Mouse (Mus musculus) embryonic facial prominence, embryonic 11.5 days (tissue): ENCODE results near the gene Vmn1r196. TPM values are rescaled to one million over a fixed set of nuclear protein-coding genes. Genes with fewer than 3 reads are reported as not detected.

ENCODE experiments used
- ATAC-seq: fragments of 200-750 bp; cut with Nextera tagmentation; replicated peaks from 2 replicates; pipeline ENCODE4 v1.8.0; 2017; ENCODE audit warnings: low read depth; ENCODE audit not compliant: insufficient number of reproducible peaks, low FRiP score, low TSS enrichment
- DNase-seq: peaks from one replicate; pipeline ENCODE4 v3.0.0-alpha.2; 2015; ENCODE audit warnings: low spot score
- H3K27ac ChIP-seq: fragments of 300-500 bp; sonication (generic); replicated peaks from 2 replicates; pipeline ENCODE4 v1.5.1; 2014; ENCODE audit warnings: mild to moderate bottlenecking, low read depth, low read length, control low read depth
- H3K27me3 ChIP-seq: fragments of 300-500 bp; sonication (generic); 2 replicates; pipeline ENCODE4 v1.6.1; 2014; ENCODE audit warnings: mild to moderate bottlenecking, low read length, moderate library complexity, mixed read lengths; ENCODE audit not compliant: control insufficient read depth, insufficient read depth
- H3K36me3 ChIP-seq: fragments of 300-500 bp; sonication (generic); replicated peaks from 2 replicates; pipeline ENCODE4 v1.6.1; 2014; ENCODE audit warnings: low read depth, mild to moderate bottlenecking, low read length, moderate library complexity, mixed read lengths; ENCODE audit not compliant: control insufficient read depth, insufficient read depth
- H3K4me1 ChIP-seq: fragments of 300-500 bp; sonication (generic); 2 replicates; pipeline ENCODE4 v1.6.1; 2014; ENCODE audit warnings: low read length, mixed read lengths; ENCODE audit not compliant: control insufficient read depth, insufficient read depth
- H3K4me2 ChIP-seq: fragments of 300-500 bp; sonication (generic); 2 replicates; pipeline ENCODE4 v1.6.1; 2014; ENCODE audit warnings: low read depth, mild to moderate bottlenecking, control low read depth, low read length, moderate library complexity
- H3K4me3 ChIP-seq: fragments of 300-500 bp; sonication (generic); 2 replicates; pipeline ENCODE4 v1.5.1; 2014; ENCODE audit warnings: low read depth, low read length, control low read depth
- H3K9ac ChIP-seq: fragments of 300-500 bp; sonication (generic); replicated peaks from 2 replicates; pipeline ENCODE4 v1.6.1; 2014; ENCODE audit warnings: mild to moderate bottlenecking, control low read depth, low read length
- H3K9me3 ChIP-seq: fragments of 300-500 bp; sonication (generic); replicated peaks from 2 replicates; pipeline ENCODE4 v1.6.1; 2016; ENCODE audit warnings: mild to moderate bottlenecking, low read length, inconsistent platforms, mixed read lengths; ENCODE audit not compliant: control insufficient read depth
- WGBS: fragments of 180-500 bp; shearing (Covaris S2); extraction: QIAGEN DNeasy Blood & Tissue Kit; methylation state at CpG from one replicate; pipeline ENCODE4 v1.1.7; 2014; 5-methylcytosine and 5-hydroxymethylcytosine counted together
- polyA plus RNA-seq: library from polyadenylated mRNA; unstranded; fragments of >200 nt; fragmentation: Nextera tagmentation; extraction: Ambion mirVana; gene quantifications from 2 replicates; pipeline ENCODE4 v1.2.1, GENCODE M21; 2014

Gene Vmn1r196
- polyA plus RNA-seq, 1 experiment from 2014 or later: not detected

- Histone ChIP-seq H3K36me3 (no peaks in the 10 kb centered on the region), H3K9ac (no peak overlapping the region), H3K4me1 (no peaks in the 10 kb centered on the region), H3K4me2 (no peak overlapping the region), H3K27me3 (no peaks in the 10 kb centered on the region), H3K9me3 (no peaks in the 10 kb centered on the region), H3K27ac (no peak overlapping the region), H3K4me3 (no peak overlapping the region)
- DNase-seq: no peak
- ATAC-seq: no peak
These were observed 30.4 kb downstream of the Vmn1r196 start for GRCm38 (mm10) chr13:22320091-22320490.

GRCm38 (mm10) chr13:22324289-22324688 lies 34.6 kb downstream of the Vmn1r196 start, which contains the start of gene Vmn1r197:
Vmn1r197 (plus strand) TSS chr13:22324589.
- Histone ChIP-seq H3K9me3 (no peaks in the 10 kb centered on the region), H3K27ac (no peak within 1 kb of the TSS), H3K27me3 (no peaks in the 10 kb centered on the region), H3K4me1 (no peaks in the 10 kb centered on the region), H3K9ac (no peak within 1 kb of the TSS), H3K4me3 (no peak within 1 kb of the TSS), H3K36me3 (no peaks in the 10 kb centered on the region), H3K4me2 (no peak within 1 kb of the TSS)
- DNase-seq (no peak), ATAC-seq (no peak)

- no peaks in the 10 kb centered on the region for H3K4me1 ChIP-seq
- H3K9ac ChIP-seq: no peak overlapping the region
- no peak overlapping the region for H3K4me3 ChIP-seq
- no peak overlapping the region for H3K4me2 ChIP-seq
- H3K27ac ChIP-seq: no peak overlapping the region
- DNase-seq (no peak), ATAC-seq (no peak)
- whole genome bisulfite sequencing: 75% methylated on average over 2 of the region's 2 CpGs
- no peaks in the 10 kb centered on the region for H3K36me3 ChIP-seq
- no peaks in the 10 kb centered on the region for H3K9me3 ChIP-seq
- H3K27me3 ChIP-seq: no peaks in the 10 kb centered on the region
These were observed 43.5 kb downstream of the Vmn1r196 start for GRCm38 (mm10) chr13:22333269-22333668.

- no peak overlapping the region for H3K4me3 ChIP-seq
- no peak for DNase-seq
- H3K36me3 ChIP-seq: no peaks in the 10 kb centered on the region
- H3K4me2 ChIP-seq: no peak overlapping the region
- no peak overlapping the region for H3K9ac ChIP-seq
- H3K4me1 ChIP-seq: no peaks in the 10 kb centered on the region
- no peaks in the 10 kb centered on the region for H3K9me3 ChIP-seq
- H3K27me3 ChIP-seq: no peaks in the 10 kb centered on the region
- H3K27ac ChIP-seq: no peak overlapping the region
- no peak for ATAC-seq
- WGBS: 93% methylated on average over 1 of the region's 1 CpGs
These were observed 45.8 kb downstream of the Vmn1r196 start for GRCm38 (mm10) chr13:22335565-22335964.

Other genes starting within 250 kb of the Vmn1r196 start
- 31.9 and 34.5 TPM in 2 replicates for gene Hist1h4i, start 248.6 kb upstream of the Vmn1r196 start, polyA plus RNA-seq
- 99.8 and 102 TPM in 2 replicates for gene Hist1h2ag, start 247.0 kb upstream of the Vmn1r196 start, polyA plus RNA-seq
- 14.2 and 16.0 TPM in 2 replicates for gene Hist1h2bj, start 246.7 kb upstream of the Vmn1r196 start, polyA plus RNA-seq
- not detected in 2 replicates for gene Vmn1r188, start 205.5 kb upstream of the Vmn1r196 start, polyA plus RNA-seq
- gene Vmn1r189, start 184.1 kb upstream of the Vmn1r196 start, polyA plus RNA-seq: not detected in 2 replicates
- gene Vmn1r191, start 106.0 kb upstream of the Vmn1r196 start, polyA plus RNA-seq: not detected in 2 replicates
- not detected in 2 replicates for gene Vmn1r192, start 98.8 kb upstream of the Vmn1r196 start, polyA plus RNA-seq
- not detected in 2 replicates for gene Vmn1r193, start 66.8 kb upstream of the Vmn1r196 start, polyA plus RNA-seq
- not detected in 2 replicates for gene Vmn1r194, start 45.7 kb upstream of the Vmn1r196 start, polyA plus RNA-seq
- not detected in 2 replicates for gene Vmn1r195, start 19.4 kb upstream of the Vmn1r196 start, polyA plus RNA-seq
- gene Vmn1r197, start 34.7 kb downstream of the Vmn1r196 start, polyA plus RNA-seq: not detected in 2 replicates
- not detected in 2 replicates for gene Vmn1r198, start 60.4 kb downstream of the Vmn1r196 start, polyA plus RNA-seq
- gene Vmn1r199, start 89.9 kb downstream of the Vmn1r196 start, polyA plus RNA-seq: not detected in 2 replicates
- not detected in 2 replicates for gene Vmn1r200, start 100.5 kb downstream of the Vmn1r196 start, polyA plus RNA-seq
- not detected in 2 replicates for gene Vmn1r201, start 182.0 kb downstream of the Vmn1r196 start, polyA plus RNA-seq
- gene Vmn1r202, start 215.5 kb downstream of the Vmn1r196 start, polyA plus RNA-seq: not detected in 2 replicates
- gene Vmn1r203, start 228.2 kb downstream of the Vmn1r196 start, polyA plus RNA-seq: not detected in 2 replicates